Mouse (Mus musculus): ENCODE measurements around the gene Cblc. TPM values are rescaled to one million over a fixed set of nuclear protein-coding genes. Genes with fewer than 3 reads are reported as not detected.

The Cblc gene
- total and polyA plus RNA-seq, 2 experiments = 17.8 to 23.0 TPM

DNA sequence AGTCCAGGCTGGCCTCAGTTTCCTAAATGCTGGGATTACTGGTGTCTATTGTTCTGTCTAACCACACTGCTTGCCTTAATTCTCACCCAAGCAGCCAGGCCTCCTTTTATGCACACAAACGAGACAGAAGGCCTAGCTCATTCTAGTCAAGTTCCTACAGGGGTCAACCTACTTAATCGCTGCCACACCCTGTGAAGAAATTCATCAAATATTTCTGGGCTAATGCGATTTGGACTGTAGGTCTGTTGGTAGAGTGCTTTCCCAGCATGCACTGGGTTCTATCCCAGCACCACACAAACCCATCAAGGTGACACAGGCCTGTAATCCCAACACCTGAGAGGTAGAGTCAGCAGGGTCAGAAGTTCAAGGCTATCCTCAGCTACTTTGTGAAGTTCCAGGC lies 33.1 kb upstream of the Cblc start:
- 97% methylated on average over 3 of the region's 3 CpGs for WGBS
- Histone ChIP-seq H3K4me1 (ENCODE audit: control insufficient read depth, insufficient read depth, low read length) (peaks cover 27% of the 10 kb centered on the region), H3K4me3 (ENCODE audit: insufficient read depth, low read depth, low read length) (no peak overlapping the region), H3K79me2 (ENCODE audit: control insufficient read depth, insufficient read depth, low read length) (no peaks in the 10 kb centered on the region), H3K36me3 (ENCODE audit: control insufficient read depth, insufficient read depth, low read length) (no peaks in the 10 kb centered on the region), H3K27me3 (ENCODE audit: control insufficient read depth, insufficient read depth, low read length) (no peaks in the 10 kb centered on the region), H3K27ac (replicated peaks; ENCODE audit: insufficient read depth, low read depth, low read length) (no peak overlapping the region), H3K9ac (ENCODE audit: low read depth, low read length) (no peak overlapping the region)
- DNase-seq (ENCODE audit: extremely low read depth, low read depth, low spot score) = no peak
- TF ChIP-seq POLR2A (IDR thresholded peaks at IDR 0.05; ENCODE audit: extremely low read depth, insufficient read depth, low read length) (no peak), CTCF (IDR thresholded peaks at IDR 0.05; ENCODE audit: low read depth, low read length) (no peak)

DNA sequence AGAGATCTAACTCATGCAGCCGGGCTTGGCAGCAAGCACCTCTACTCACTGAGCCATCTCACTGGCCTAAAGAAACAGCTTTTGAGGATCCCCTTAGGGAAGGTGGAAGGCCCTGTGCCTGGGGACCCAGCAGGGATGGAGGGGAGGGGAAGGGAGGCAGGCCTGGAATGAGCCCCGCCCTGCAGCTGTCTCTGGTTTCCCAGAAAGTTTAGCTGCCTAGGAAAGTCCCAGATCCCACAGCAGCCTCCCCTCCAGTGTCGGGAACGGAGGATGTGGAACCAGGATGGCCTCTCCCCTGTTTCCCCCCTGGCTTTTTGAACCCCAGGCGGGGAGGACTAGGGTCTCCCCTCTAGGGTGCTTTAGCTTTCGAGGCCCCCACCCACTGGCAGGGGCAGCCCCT lies 30.1 kb upstream of the Cblc start:
- Histone ChIP-seq H3K9ac (ENCODE audit: low read depth, low read length) (no peak overlapping the region), H3K27me3 (ENCODE audit: control insufficient read depth, insufficient read depth, low read length) (no peaks in the 10 kb centered on the region), H3K79me2 (ENCODE audit: control insufficient read depth, insufficient read depth, low read length) (peaks cover 8% of the 10 kb centered on the region; the same call in 1 of the 2 replicates), H3K27ac (replicated peaks; ENCODE audit: insufficient read depth, low read depth, low read length) (no peak overlapping the region), H3K4me1 (ENCODE audit: control insufficient read depth, insufficient read depth, low read length) (peaks cover 32% of the 10 kb centered on the region), H3K36me3 (ENCODE audit: control insufficient read depth, insufficient read depth, low read length) (no peaks in the 10 kb centered on the region), H3K4me3 (ENCODE audit: insufficient read depth, low read depth, low read length) (no peak overlapping the region)
- no peak for DNase-seq (ENCODE audit: extremely low read depth, low read depth, low spot score)
- WGBS = 61% methylated on average over 6 of the region's 6 CpGs
- TF ChIP-seq CTCF (IDR thresholded peaks at IDR 0.05; ENCODE audit: low read depth, low read length) (no peak), POLR2A (IDR thresholded peaks at IDR 0.05; ENCODE audit: extremely low read depth, insufficient read depth, low read length) (no peak)

DNA sequence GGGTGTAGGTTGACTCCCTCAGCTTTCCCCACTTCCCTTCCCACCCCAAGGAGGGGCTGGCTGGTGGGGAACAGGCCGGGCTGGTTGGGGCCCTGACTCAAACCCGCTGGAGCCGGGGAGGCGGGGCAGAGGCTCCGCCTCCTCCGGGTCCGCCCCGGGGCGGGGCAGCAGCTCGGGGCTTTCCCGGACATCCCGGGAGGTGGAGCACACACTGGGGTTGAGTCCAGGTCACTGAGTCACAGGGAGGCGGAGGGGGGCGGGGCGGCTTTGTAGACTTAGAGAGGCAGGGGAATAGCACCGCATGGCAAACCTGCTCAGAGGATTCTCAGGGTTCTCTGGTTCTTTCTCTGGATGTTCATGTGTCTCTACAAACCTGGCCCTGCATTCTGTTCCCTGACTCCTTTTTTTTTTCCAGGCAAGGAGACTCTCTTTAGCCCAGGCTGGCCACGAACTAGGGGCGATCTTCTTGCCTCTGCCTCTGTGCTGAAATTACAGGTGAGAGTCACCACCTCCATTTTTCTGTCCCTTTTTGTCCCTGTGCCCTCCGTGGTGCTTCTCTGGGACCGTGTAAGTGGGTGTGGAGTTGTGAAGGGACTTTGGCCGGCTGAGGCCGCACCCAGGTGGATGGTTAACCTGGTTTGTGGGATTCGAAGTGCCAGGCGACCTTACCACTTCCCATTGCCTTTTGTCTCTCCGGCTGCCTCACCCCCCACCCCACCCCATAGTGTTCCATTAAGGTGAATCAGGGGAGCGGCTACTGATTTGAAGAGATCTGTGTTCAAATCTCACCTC lies 27.8 kb upstream of the Cblc start:
- peak overlapping the region; percentile 54 for H3K9ac ChIP-seq (ENCODE audit: low read depth, low read length)
- H3K79me2 ChIP-seq (ENCODE audit: control insufficient read depth, insufficient read depth, low read length) = peaks cover 10% of the 10 kb centered on the region; the same call in 1 of the 2 replicates
- TF ChIP-seq CTCF (IDR thresholded peaks at IDR 0.05; ENCODE audit: low read depth, low read length) (no peak), POLR2A (IDR thresholded peaks at IDR 0.05; ENCODE audit: extremely low read depth, insufficient read depth, low read length) (0 out of 2 replicates have a peak, but pooled peaks have one; percentile 52)
- WGBS = 5% methylated on average over 26 of the region's 26 CpGs
- H3K4me3 ChIP-seq (ENCODE audit: insufficient read depth, low read depth, low read length) = 0 out of 2 replicates have a peak overlapping the region, but pooled peaks have one; percentile 10
- peak; percentile 89 for DNase-seq (ENCODE audit: extremely low read depth, low read depth, low spot score)
- H3K4me1 ChIP-seq (ENCODE audit: control insufficient read depth, insufficient read depth, low read length) = peaks cover 22% of the 10 kb centered on the region
- no peaks in the 10 kb centered on the region for H3K27me3 ChIP-seq (ENCODE audit: control insufficient read depth, insufficient read depth, low read length)
- H3K36me3 ChIP-seq (ENCODE audit: control insufficient read depth, insufficient read depth, low read length) = peaks cover 3% of the 10 kb centered on the region; the same call in 1 of the 2 replicates
- peak overlapping the region; percentile 96 for H3K27ac ChIP-seq (replicated peaks; ENCODE audit: insufficient read depth, low read depth, low read length)

DNA sequence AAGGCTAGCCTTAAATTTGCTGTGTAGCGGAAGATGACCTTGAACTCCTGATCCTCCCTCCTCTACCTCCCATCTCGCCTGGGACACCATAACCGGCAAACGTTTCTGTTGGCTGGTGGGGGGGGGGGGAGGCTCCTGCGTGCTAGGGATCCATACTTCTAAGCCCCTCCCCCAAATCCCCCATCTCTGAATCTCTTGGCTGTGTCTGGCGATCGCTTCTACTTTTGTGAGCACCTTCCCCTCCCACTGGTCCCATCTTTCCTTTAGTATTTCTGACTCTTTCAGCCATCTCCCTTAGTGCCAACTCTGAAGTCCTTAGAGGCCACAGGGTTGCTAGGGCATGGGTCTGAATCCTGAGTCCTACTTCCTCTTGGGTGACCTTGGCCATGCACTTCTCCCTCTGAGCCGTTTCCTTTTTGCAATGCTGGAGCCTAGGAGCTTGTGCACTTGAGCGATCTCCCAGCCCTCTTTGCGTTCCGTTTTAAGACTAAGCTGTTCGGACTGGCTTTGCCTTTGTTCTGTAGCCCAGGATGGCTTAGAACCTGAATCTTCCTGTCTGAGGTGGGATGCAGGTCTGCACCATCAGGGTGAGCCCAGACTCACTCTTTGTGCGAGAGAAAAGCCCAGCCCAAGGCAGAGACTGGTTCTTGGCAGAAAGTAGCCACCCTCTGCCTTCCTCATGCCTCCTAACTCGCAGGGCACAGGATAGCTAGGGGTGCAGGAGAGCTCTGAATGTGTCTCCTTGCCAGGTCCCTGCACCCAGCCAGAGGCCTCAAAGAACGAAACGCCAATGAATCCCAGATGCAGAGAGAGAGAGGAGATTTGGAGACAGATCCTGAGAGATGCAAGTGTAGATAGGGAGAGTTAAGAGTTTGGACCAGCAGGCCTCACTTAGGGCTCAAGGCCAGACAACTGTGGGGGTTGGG lies 26.9 kb upstream of the Cblc start:
- WGBS = 18% methylated on average over 16 of the region's 16 CpGs
- H3K9ac ChIP-seq (ENCODE audit: low read depth, low read length) = peak overlapping the region; percentile 54
- H3K36me3 ChIP-seq (ENCODE audit: control insufficient read depth, insufficient read depth, low read length) = peaks cover 3% of the 10 kb centered on the region; the same call in 1 of the 2 replicates
- no peak overlapping the region for H3K4me3 ChIP-seq (ENCODE audit: insufficient read depth, low read depth, low read length)
- peak overlapping the region; percentile 86 for H3K27ac ChIP-seq (replicated peaks; ENCODE audit: insufficient read depth, low read depth, low read length)
- H3K4me1 ChIP-seq (ENCODE audit: control insufficient read depth, insufficient read depth, low read length) = peaks cover 30% of the 10 kb centered on the region
- DNase-seq (ENCODE audit: extremely low read depth, low read depth, low spot score) = peak; percentile 55
- no peaks in the 10 kb centered on the region for H3K27me3 ChIP-seq (ENCODE audit: control insufficient read depth, insufficient read depth, low read length)
- TF ChIP-seq POLR2A (IDR thresholded peaks at IDR 0.05; ENCODE audit: extremely low read depth, insufficient read depth, low read length) (no peak), CTCF (IDR thresholded peaks at IDR 0.05; ENCODE audit: low read depth, low read length) (no peak)
- H3K79me2 ChIP-seq (ENCODE audit: control insufficient read depth, insufficient read depth, low read length) = peaks cover 10% of the 10 kb centered on the region; the same call in 1 of the 2 replicates

DNA sequence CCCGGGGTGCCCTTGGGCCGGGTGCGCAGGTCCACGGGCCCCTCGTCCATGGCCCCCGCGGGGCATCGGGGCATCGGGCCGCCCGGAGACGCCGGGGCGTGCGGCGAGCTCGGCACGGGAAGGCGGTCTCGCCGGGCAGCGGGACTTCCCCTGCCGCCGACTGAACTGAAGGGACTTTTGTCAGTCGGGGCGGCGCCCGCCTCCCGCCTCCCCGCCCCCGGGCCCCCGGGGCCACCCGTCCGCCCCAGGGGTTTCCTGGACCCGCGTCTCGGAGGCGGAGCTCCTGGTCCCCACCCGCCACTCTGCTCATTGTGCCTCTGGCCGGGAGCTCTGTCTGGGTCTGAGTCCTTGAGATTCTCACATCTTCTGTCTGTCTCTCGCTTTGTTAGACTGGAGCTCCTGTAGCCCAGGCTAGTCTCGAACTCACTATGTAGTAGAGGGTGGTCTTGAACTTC lies 26.0 kb upstream of the Cblc start, which contains the start of gene Bcl3:
TSS of gene Bcl3 (minus strand) at position 167 of the 455 bp plus-strand sequence.
- Histone ChIP-seq H3K9ac (ENCODE audit: low read depth, low read length) (peak within 1 kb of the TSS; percentile 99), H3K27ac (replicated peaks; ENCODE audit: insufficient read depth, low read depth, low read length) (peak within 1 kb of the TSS; percentile 99), H3K4me1 (ENCODE audit: control insufficient read depth, insufficient read depth, low read length) (peaks cover 37% of the 10 kb centered on the region), H3K4me3 (ENCODE audit: insufficient read depth, low read depth, low read length) (peak within 1 kb of the TSS; percentile 92), H3K79me2 (ENCODE audit: control insufficient read depth, insufficient read depth, low read length) (peaks cover 10% of the 10 kb centered on the region; the same call in 1 of the 2 replicates), H3K27me3 (ENCODE audit: control insufficient read depth, insufficient read depth, low read length) (no peaks in the 10 kb centered on the region), H3K36me3 (ENCODE audit: control insufficient read depth, insufficient read depth, low read length) (peaks cover 3% of the 10 kb centered on the region; the same call in 1 of the 2 replicates)
- peak; percentile 55 for DNase-seq (ENCODE audit: extremely low read depth, low read depth, low spot score)
- TF ChIP-seq POLR2A (IDR thresholded peaks at IDR 0.05; ENCODE audit: extremely low read depth, insufficient read depth, low read length) (peak; percentile 69), CTCF (IDR thresholded peaks at IDR 0.05; ENCODE audit: low read depth, low read length) (no peak)
- under 1% methylated on average over 42 of the region's 42 CpGs for WGBS
